Mouse (Mus musculus): ENCODE measurements around the gene Psapl1.

- TF ChIP-seq USF1 (IDR thresholded peaks at IDR 0.05; ENCODE audit: low read depth) (no peak), CTCF (IDR thresholded peaks at IDR 0.05; ENCODE audit: control insufficient read depth, insufficient read depth, insufficient read length) (no peak), MYOG (IDR thresholded peaks at IDR 0.05; ENCODE audit: control insufficient read depth, extremely low read depth, insufficient read length) (no peak)
Measured at GRCm38 (mm10) chr5:36203421-36203820, 400 bp upstream of the Psapl1 start.

Measured in C2C12 (cell line).